Mouse (Mus musculus): Measurements from ENCODE around the gene 2900011O08Rik.

GRCm38 (mm10) chr16:14082925-14083324 is 96.5 kb downstream of the 2900011O08Rik start:
- no peak for TF ChIP-seq EP300 (IDR thresholded peaks at IDR 0.05; ENCODE audit: low read depth)
- no peak for TF ChIP-seq CTCF (IDR thresholded peaks at IDR 0.05; ENCODE audit: low read depth)
